Mouse (Mus musculus): ENCODE data around the gene Cyp4b1.

- TF ChIP-seq POLR2A (IDR thresholded peaks at IDR 0.05; ENCODE audit: insufficient read depth, low read length), result no peak
- no peak for TF ChIP-seq CTCF (IDR thresholded peaks at IDR 0.05; ENCODE audit: low read depth, low read length)
- TF ChIP-seq EP300 (IDR thresholded peaks at IDR 0.05; ENCODE audit: insufficient read depth, low read depth, low read length), result no peak
These were observed 9.8 kb upstream of the Cyp4b1 start for GRCm38 (mm10) chr4:115657104-115657866.
